Mouse (Mus musculus) Patski (cell line): Measurements from ENCODE around the gene Pcsk1n. TPM values are rescaled to one million over a fixed set of nuclear protein-coding genes. Genes with fewer than 3 reads are reported as not detected.
A peak's percentile ranks its signal among the peaks of the same experiment; 100 is the strongest.
"Not testable (repeated sequence)": the region's sequence is repeated elsewhere in the genome, so short reads cannot be mapped to it uniquely, and the experiment has no call there.

Experiments used
- ATAC-seq: fragments of 100-300 bp; one replicate; pipeline ENCODE4 v1.8.0; 2021
- CTCF ChIA-PET: fragments of 350-600 bp; sonication (Branson Sonifier 250); formaldehyde crosslinking; loops from one replicate; lab custom pipeline; 2022; ENCODE audit warnings: inconsistent platforms; lab: Charles Lee
- POLR2A ChIA-PET: fragments of 350-600 bp; sonication (Branson Sonifier 250); formaldehyde crosslinking; loops from one replicate; lab custom pipeline; 2022; ENCODE audit warnings: antibody characterized with exemption, inconsistent platforms; lab: Charles Lee
- DNase-seq: peaks from one replicate; pipeline ENCODE4 v3.0.0-alpha.2; 2011; ENCODE audit warnings: low read depth, low spot score
- H3K27me3 ChIP-seq: fragments of 371-371 bp; one replicate; pipeline ENCODE4 v1.5.1; 2021
- CTCF ChIP-seq: fragments of 100-300 bp; IDR thresholded peaks from one replicate; pipeline ENCODE4 v1.5.1; 2021
- in situ Hi-C: fragments of 300-500 bp; cut with MboI; formaldehyde crosslinking; loops from 3 replicates; pipeline ENCODE4 v1.11.1; 2018; ENCODE audit warnings: low pct_unique_long_range_greater_than_20kb, mixed read lengths
- polyA plus RNA-seq: library from polyadenylated mRNA; unstranded; gene quantifications from one replicate; pipeline ENCODE4 v1.2.3, GENCODE M21; 2021

Pcsk1n gene
- polyA plus RNA-seq, result not detected

- TF ChIP-seq CTCF, result no peak
- ChIA-PET POLR2A (no interaction called here), CTCF (no interaction called here)
- H3K27me3 ChIP-seq, result peaks cover 24% of the 10 kb centered on the region
- DNase-seq, result no peak
- in situ Hi-C loops, result no loop called here
- no peak for ATAC-seq
Observed at GRCm38 (mm10) chrX:7919601-7920383, at the start of gene Pcsk1n. Gene Pcsk1n, plus strand, starts transcription at chrX:7919822.

- ChIA-PET CTCF (no interaction called here), POLR2A (no interaction called here)
- DNase-seq (no peak), ATAC-seq (no peak)
- TF ChIP-seq CTCF, result no peak
- peaks cover 13% of the 10 kb centered on the region for H3K27me3 ChIP-seq
- in situ Hi-C loops, result no loop called here
Observed at GRCm38 (mm10) chrX:7869826-7870225, 49.8 kb upstream of the Pcsk1n start.

- TF ChIP-seq CTCF, result no peak
- H3K27me3 ChIP-seq, result peaks cover 6% of the 10 kb centered on the region
- in situ Hi-C loops, result no loop called here
- ATAC-seq, result peak; percentile 87
- ChIA-PET POLR2A (no interaction called here), CTCF (no interaction called here)
- peak; percentile 47 for DNase-seq
Observed at GRCm38 (mm10) chrX:7878007-7878419, 41.6 kb upstream of the Pcsk1n start, which contains the start of gene Pim2. Gene Pim2, plus strand, starts transcription at chrX:7878262.

- POLR2A ChIA-PET, result no interaction called here
- CTCF ChIA-PET, result no interaction called here
- TF ChIP-seq CTCF, result no peak
- ATAC-seq, result peak; percentile 27
- H3K27me3 ChIP-seq, result peaks cover 6% of the 10 kb centered on the region
- no peak for DNase-seq
- in situ Hi-C loops, result no loop called here
Observed at GRCm38 (mm10) chrX:7878495-7878894, 41.1 kb upstream of the Pcsk1n start.

- peaks cover 6% of the 10 kb centered on the region for H3K27me3 ChIP-seq
- no peak for DNase-seq
- CTCF ChIA-PET, result no interaction called here
- POLR2A ChIA-PET, result interaction anchor here (1.1 kb wide), 1 partner anchor 50 kb away, joined by 3 read pairs; no protein-coding TSS in a partner anchor
- ATAC-seq, result peak; percentile 32
- in situ Hi-C loops, result no loop called here
- no peak for TF ChIP-seq CTCF
Observed at GRCm38 (mm10) chrX:7879819-7880218, 39.8 kb upstream of the Pcsk1n start.

GRCm38 (mm10) chrX:7883841-7884567 lies 35.6 kb upstream of the Pcsk1n start, which contains the start of gene Slc35a2:
Gene Slc35a2, plus strand, starts transcription at chrX:7884028.
- ChIA-PET POLR2A (interaction anchor here (2.3 kb wide), 1 partner anchor 15 kb away, joined by 7 read pairs; the partner anchor contains the start of genes Pqbp1 and Timm17b), CTCF (no interaction called here)
- peaks cover 3% of the 10 kb centered on the region for H3K27me3 ChIP-seq
- in situ Hi-C loops, result no loop called here
- TF ChIP-seq CTCF, result no peak
- DNase-seq, result no peak
- peak; percentile 68 for ATAC-seq

GRCm38 (mm10) chrX:7898211-7898610 lies 21.4 kb upstream of the Pcsk1n start:
- ChIA-PET POLR2A (interaction anchor here (1.1 to 1.7 kb wide), 2 partner anchors 14 to 44 kb away, joined by 3 to 7 read pairs; partner anchors contain the start of gene Slc35a2), CTCF (no interaction called here)
- no peaks in the 10 kb centered on the region for H3K27me3 ChIP-seq
- DNase-seq (no peak), ATAC-seq (no peak)
- TF ChIP-seq CTCF, result no peak
- in situ Hi-C loops, result no loop called here

- in situ Hi-C loops, result no loop called here
- ChIA-PET POLR2A (interaction anchor here (0.6 to 1.7 kb wide), 3 partner anchors 14 to 96 kb away, joined by 3 to 7 read pairs (median 4); partner anchors contain the start of gene Slc35a2), CTCF (no interaction called here)
- DNase-seq, result peak; percentile 57
- ATAC-seq, result peak; percentile 97
- no peaks in the 10 kb centered on the region for H3K27me3 ChIP-seq
- no peak for TF ChIP-seq CTCF
Observed at GRCm38 (mm10) chrX:7898880-7899874, 20.4 kb upstream of the Pcsk1n start, which contains the start of the genes Pqbp1 and Timm17b. Gene Pqbp1, minus strand, starts transcription at chrX:7899269. Gene Timm17b, plus strand, starts transcription at chrX:7899357.

GRCm38 (mm10) chrX:7904441-7904840 lies 15.2 kb upstream of the Pcsk1n start:
- ATAC-seq, result no peak
- POLR2A ChIA-PET, result no interaction called here
- in situ Hi-C loops, result no loop called here
- DNase-seq, result no peak
- no peaks in the 10 kb centered on the region for H3K27me3 ChIP-seq
- TF ChIP-seq CTCF, result no peak
- CTCF ChIA-PET, result no interaction called here

DNA sequence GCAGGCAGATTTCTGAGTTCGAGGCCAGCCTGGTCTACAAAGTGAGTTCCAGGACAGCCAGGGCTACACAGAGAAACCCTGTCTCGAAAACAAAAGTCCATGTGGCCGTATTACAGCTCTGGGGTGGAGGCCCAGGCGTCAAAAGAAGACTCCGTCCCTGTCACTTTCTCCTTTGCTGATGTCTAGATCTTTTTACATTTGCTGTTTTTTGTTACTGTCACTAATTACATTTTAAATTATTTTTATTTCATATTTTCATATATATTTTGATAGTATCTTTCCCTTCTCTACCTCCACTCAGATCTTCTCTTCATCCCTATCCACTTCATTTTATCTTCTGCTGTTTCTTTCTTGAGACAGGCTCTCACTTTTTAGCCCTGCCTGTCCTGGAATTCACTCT lies 11.9 kb upstream of the Pcsk1n start, which contains the start of gene Gm10491:
Gene Gm10491, minus strand, starts transcription at position 101 of the 400 bp plus-strand sequence.
- POLR2A ChIA-PET, result no interaction called here
- ATAC-seq (no peak), DNase-seq (no peak)
- in situ Hi-C loops, result no loop called here
- no peak for TF ChIP-seq CTCF
- no peaks in the 10 kb centered on the region for H3K27me3 ChIP-seq
- CTCF ChIA-PET, result no interaction called here

GRCm38 (mm10) chrX:7909242-7909641 lies 10.4 kb upstream of the Pcsk1n start, which contains the start of gene Gm10490:
Gene Gm10490, plus strand, starts transcription at chrX:7909542.
- DNase-seq, H3K27me3 ChIP-seq, ATAC-seq, POLR2A ChIA-PET, in situ Hi-C loops, CTCF ChIA-PET: not testable (repeated sequence)
